Mouse (Mus musculus): ENCODE data around the gene 4930564D02Rik. TPM values are rescaled to one million over a fixed set of nuclear protein-coding genes. Genes with fewer than 3 reads are reported as not detected.

4930564D02Rik gene
- total RNA-seq, 2 experiments from 2014 or later: not detected

- no peak for DNase-seq
Observed at GRCm38 (mm10) chr3:105113859-105114258, 47.2 kb downstream of the 4930564D02Rik start.

GRCm38 (mm10) chr3:105114269-105114668 is 47.6 kb downstream of the 4930564D02Rik start:
- peak; percentile 78 to 80 for DNase-seq

GRCm38 (mm10) chr3:105116596-105116995 is 50.0 kb downstream of the 4930564D02Rik start:
- DNase-seq: no peak

- no peak for DNase-seq
Observed at GRCm38 (mm10) chr3:105123776-105124175, 57.1 kb downstream of the 4930564D02Rik start.

- no peak for DNase-seq
Observed at GRCm38 (mm10) chr3:105127881-105128280, 61.2 kb downstream of the 4930564D02Rik start.

Other genes starting within 250 kb of the 4930564D02Rik start
- gene Mov10, start 248.3 kb upstream of the 4930564D02Rik start, total RNA-seq (2021): 10 to 100 TPM in 1 of 2 experiments, 1 to 10 TPM in 1; 8.4 to 12.9 TPM
- 10 to 100 TPM; 39.7 to 50.1 TPM for gene St7l, start 202.8 kb upstream of the 4930564D02Rik start, total RNA-seq (2021)
- 10 to 100 TPM; 32.6 to 43.5 TPM for gene Capza1, start 202.3 kb upstream of the 4930564D02Rik start, total RNA-seq (2021)
- under 1 TPM; 0.23 to 0.52 TPM for gene Wnt2b, start 104.9 kb upstream of the 4930564D02Rik start, total RNA-seq (2021)
- gene Cttnbp2nl, start 13.7 kb upstream of the 4930564D02Rik start, total RNA-seq (2021): 10 to 100 TPM; 27.1 to 27.5 TPM

Data from layer of hippocampus, postnatal 36 days (tissue).